Mouse (Mus musculus) induced T-regulatory cell, adult 2 months (primary cell): ENCODE results near the gene Kndc1.
A peak's percentile ranks its signal among the peaks of the same experiment; 100 is the strongest.

Experiments used
- DNase-seq: peaks from one replicate; pipeline ENCODE4 v3.0.0-alpha.2; 2012; ENCODE audit warnings: low read depth

The Kndc1 gene

GRCm38 (mm10) chr7:139905261-139905660 lies 10.8 kb downstream of the Kndc1 start:
- DNase-seq = no peak

GRCm38 (mm10) chr7:139905661-139906060 lies 11.2 kb downstream of the Kndc1 start:
- DNase-seq = peak; percentile 79

GRCm38 (mm10) chr7:139908176-139908575 lies 13.7 kb downstream of the Kndc1 start:
- no peak for DNase-seq

- DNase-seq = no peak
These were observed 15.0 kb downstream of the Kndc1 start for GRCm38 (mm10) chr7:139909469-139909868.

GRCm38 (mm10) chr7:139910204-139910835 lies 15.8 kb downstream of the Kndc1 start:
- DNase-seq = no peak

GRCm38 (mm10) chr7:139914141-139915047 lies 19.9 kb downstream of the Kndc1 start:
- DNase-seq = peak; percentile 66

- DNase-seq = peak; percentile 38
These were observed 21.3 kb downstream of the Kndc1 start for GRCm38 (mm10) chr7:139915646-139916257.

- DNase-seq = peak; percentile 57
These were observed 21.8 kb downstream of the Kndc1 start for GRCm38 (mm10) chr7:139916345-139916744.

- no peak for DNase-seq
These were observed 23.8 kb downstream of the Kndc1 start for GRCm38 (mm10) chr7:139918262-139918661.

- peak; percentile 67 for DNase-seq
These were observed 36.2 kb downstream of the Kndc1 start for GRCm38 (mm10) chr7:139930732-139931131.

GRCm38 (mm10) chr7:139936705-139937104 lies 42.2 kb downstream of the Kndc1 start:
- DNase-seq = no peak

GRCm38 (mm10) chr7:139937138-139937537 lies 42.6 kb downstream of the Kndc1 start:
- DNase-seq = no peak

GRCm38 (mm10) chr7:139937810-139938209 lies 43.3 kb downstream of the Kndc1 start:
- no peak for DNase-seq

GRCm38 (mm10) chr7:139940476-139941209 lies 46.1 kb downstream of the Kndc1 start:
- DNase-seq = no peak

GRCm38 (mm10) chr7:139943674-139944281 lies 49.3 kb downstream of the Kndc1 start, which contains the start of gene Utf1:
Utf1 (plus strand) TSS chr7:139943789.
- peak; percentile 73 for DNase-seq

GRCm38 (mm10) chr7:139944291-139945240 lies 50.1 kb downstream of the Kndc1 start:
- peak; percentile 54 for DNase-seq

- no peak for DNase-seq
These were observed 51.0 kb downstream of the Kndc1 start for GRCm38 (mm10) chr7:139945516-139945915.

GRCm38 (mm10) chr7:139946032-139946431 lies 51.5 kb downstream of the Kndc1 start:
- DNase-seq = no peak

GRCm38 (mm10) chr7:139949893-139950282 lies 55.4 kb downstream of the Kndc1 start:
- DNase-seq = peak; percentile 84

GRCm38 (mm10) chr7:139950283-139950971 lies 55.9 kb downstream of the Kndc1 start:
- peak; percentile 87 for DNase-seq
